Mouse (Mus musculus): ENCODE results near the gene Ptov1. TPM values are rescaled to one million over a fixed set of nuclear protein-coding genes. Genes with fewer than 3 reads are reported as not detected.

The Ptov1 gene
- total RNA-seq, 4 experiments from 2014 or later: 277 to 305 (median 293) TPM

GRCm38 (mm10) chr7:44815721-44816469, 53.7 kb downstream of the Ptov1 start, which contains the start of the genes Nup62 and Il4i1:
Gene Nup62, plus strand, starts transcription at chr7:44816088.
Gene Il4i1, plus strand, starts transcription at chr7:44816387.
- DNase-seq (ENCODE audit: low spot score in 2 of 2): peak; percentile 96 to 98

GRCm38 (mm10) chr7:44814952-44815553, 54.5 kb downstream of the Ptov1 start:
- DNase-seq (ENCODE audit: low spot score in 2 of 2): no peak

GRCm38 (mm10) chr7:44814423-44814822, 55.2 kb downstream of the Ptov1 start:
- no peak for DNase-seq (ENCODE audit: low spot score in 2 of 2)

GRCm38 (mm10) chr7:44813985-44814384, 55.6 kb downstream of the Ptov1 start:
- DNase-seq (ENCODE audit: low spot score in 2 of 2): no peak

Small RNA genes within 50 kb of the gene (microRNA-seq; reads per million reads assigned to microRNA genes)
- gene Mir707: 0 reads per million in 2 experiments

Other genes starting within 250 kb of the Ptov1 start
- 10 to 100 TPM; 26.2 to 34.1 (median 29.1) TPM for gene Myh14, start 198.9 kb downstream of the Ptov1 start, total RNA-seq (2022)
- gene Izumo2, start 161.0 kb downstream of the Ptov1 start, total RNA-seq (2022): not detected
- 10 to 100 TPM; 26.8 to 33.5 (median 30.9) TPM for gene Vrk3, start 121.4 kb downstream of the Ptov1 start, total RNA-seq (2022)
- gene Zfp473, start 118.7 kb downstream of the Ptov1 start, total RNA-seq (2022): under 1 TPM; 0.23 to 0.55 (median 0.42) TPM
- gene Nup62, start 53.7 kb downstream of the Ptov1 start, total RNA-seq (2022): 10 to 100 TPM; 28.7 to 31.4 (median 30.2) TPM
- 1 to 10 TPM; 2.1 to 8.4 (median 5.8) TPM for gene Il4i1, start 53.4 kb downstream of the Ptov1 start, total RNA-seq (2022)
- gene Atf5, start 53.1 kb downstream of the Ptov1 start, total RNA-seq (2022): 10 to 100 TPM; 23.8 to 26.8 (median 24.2) TPM
- gene Akt1s1, start 20.8 kb downstream of the Ptov1 start, total RNA-seq (2022): 10 to 100 TPM; 53.8 to 68.8 (median 64.7) TPM
- gene Tbc1d17, start 20.7 kb downstream of the Ptov1 start, total RNA-seq (2022): 10 to 100 TPM; 76.4 to 88.3 (median 82.2) TPM
- 10 to 100 TPM; 23.9 to 27.0 (median 24.4) TPM for gene Pnkp, start 12.6 kb downstream of the Ptov1 start, total RNA-seq (2022)
- 10 to 100 TPM; 80.5 to 97.9 (median 88.4) TPM for gene Med25, start 22.9 kb upstream of the Ptov1 start, total RNA-seq (2022)
- 10 to 100 TPM; 21.8 to 28.6 (median 24.0) TPM for gene Fuz, start 26.3 kb upstream of the Ptov1 start, total RNA-seq (2022)
- 100 to 1,000 TPM; 312 to 359 (median 323) TPM for gene Ap2a1, start 59.7 kb upstream of the Ptov1 start, total RNA-seq (2022)
- 1 to 10 TPM; 2.0 to 2.5 (median 2.2) TPM for gene Tsks, start 73.4 kb upstream of the Ptov1 start, total RNA-seq (2022)
- 100 to 1,000 TPM in 1 of 4 experiments, 10 to 100 TPM in 3; 95.5 to 101 (median 98.3) TPM for gene Cpt1c, start 105.1 kb upstream of the Ptov1 start, total RNA-seq (2022)
- 100 to 1,000 TPM; 153 to 178 (median 175) TPM for gene Prmt1, start 116.8 kb upstream of the Ptov1 start, total RNA-seq (2022)
- 10 to 100 TPM; 23.6 to 42.1 (median 32.8) TPM for gene Irf3, start 127.9 kb upstream of the Ptov1 start, total RNA-seq (2022)
- 1 to 10 TPM; 2.3 to 5.1 (median 2.8) TPM for gene Bcl2l12, start 128.9 kb upstream of the Ptov1 start, total RNA-seq (2022)
- gene Scaf1, start 146.6 kb upstream of the Ptov1 start, total RNA-seq (2022): 100 to 1,000 TPM; 164 to 171 (median 170) TPM
- gene Rras, start 148.2 kb upstream of the Ptov1 start, total RNA-seq (2022): 10 to 100 TPM; 13.7 to 18.8 (median 14.7) TPM
- gene Prr12, start 183.1 kb upstream of the Ptov1 start, total RNA-seq (2022): 10 to 100 TPM; 68.5 to 73.4 (median 71.5) TPM
- gene Nosip, start 192.6 kb upstream of the Ptov1 start, total RNA-seq (2022): 10 to 100 TPM; 50.2 to 61.0 (median 57.9) TPM
- gene Prrg2, start 192.9 kb upstream of the Ptov1 start, total RNA-seq (2022): 10 to 100 TPM in 1 of 4 experiments, 1 to 10 TPM in 3; 6.7 to 11.5 (median 8.2) TPM
- gene Rcn3, start 222.4 kb upstream of the Ptov1 start, total RNA-seq (2022): 1 to 10 TPM; 5.7 to 8.3 (median 5.9) TPM
- 10 to 100 TPM; 18.6 to 21.9 (median 19.9) TPM for gene Fcgrt, start 234.1 kb upstream of the Ptov1 start, total RNA-seq (2022)